In genomic region chr17:56262645-56263094, GRCm38 (mm10) we compare ENCODE assay signal across 22 mouse cellular contexts. TPM values are rescaled to one million over a fixed set of nuclear protein-coding genes. Genes with fewer than 3 reads are reported as not detected.
DNase-seq lines count a peak whose midpoint lies in the region; ATAC-seq and TF ChIP-seq lines count a peak whose summit lies in the region.
"Had no signal": no experiment of that assay in that cellular context is flagged by ENCODE, and none has a peak within 500 bp of the region (broad histone marks: within the 10 kb centered on the region; RNA-seq: fewer than 3 reads in every experiment).

No protein-coding gene starts in this region.

- no peak for DNase-seq in forebrain, embryonic 14.5 days (ENCODE audit: low spot score)
- peak; percentile 26 for DNase-seq in midbrain, embryonic 11.5 days (ENCODE audit: low spot score, missing footprints)
- no peak for DNase-seq in midbrain, embryonic 10.5 days (ENCODE audit: low spot score)
- no peak for DNase-seq in ovary, postnatal 36 days (ENCODE audit: low spot score)
- DNase-seq: adrenal gland, postnatal 25 days; cerebellum, adult 8-10 months; layer of hippocampus, postnatal 36 days; lung, embryonic 14.5 days had no signal

- H3ac ChIP-seq in myocyte (ENCODE audit: control insufficient read depth, insufficient read length): no peak overlapping the region

- H3K4me3 ChIP-seq in forebrain, embryonic 13.5 days: no peak overlapping the region
- H3K4me3 ChIP-seq in forebrain, embryonic 14.5 days (ENCODE audit: low read depth, low read length): no peak overlapping the region
- no peak overlapping the region for H3K4me3 ChIP-seq in midbrain, embryonic 11.5 days (ENCODE audit: low read depth, low read length)
- no peak overlapping the region for H3K4me3 ChIP-seq in midbrain, embryonic 10.5 days
- H3K4me3 ChIP-seq in heart, embryonic 14.5 days (ENCODE audit: control insufficient read depth in 1 of 2, insufficient read depth in 1 of 2, low read depth in 1 of 2, low read length in 2 of 2): no peak overlapping the region
- H3K4me3 ChIP-seq in myocyte: no peak overlapping the region
- H3K4me3 ChIP-seq: forebrain, embryonic 12.5 days had no signal

- peaks cover 45% of the 10 kb centered on the region for H3K4me1 ChIP-seq in forebrain, embryonic 13.5 days
- H3K4me1 ChIP-seq in forebrain, embryonic 14.5 days (ENCODE audit: control insufficient read depth, insufficient read depth, low read length): peaks cover under 1% of the 10 kb centered on the region
- H3K4me1 ChIP-seq in midbrain, embryonic 11.5 days (ENCODE audit: control insufficient read depth, insufficient read depth, low read length): peaks cover 1% of the 10 kb centered on the region
- H3K4me1 ChIP-seq in midbrain, embryonic 10.5 days: peaks cover 41% of the 10 kb centered on the region
- peaks cover 45 to 58% of the 10 kb centered on the region in 2 experiments for H3K4me1 ChIP-seq in heart, embryonic 14.5 days (ENCODE audit: control insufficient read depth in 2 of 2, insufficient read depth in 2 of 2, low read length in 2 of 2)

- peaks cover 64% of the 10 kb centered on the region for H3K36me3 ChIP-seq in forebrain, embryonic 13.5 days (ENCODE audit: poor library complexity, severe bottlenecking)
- H3K36me3 ChIP-seq in forebrain, embryonic 14.5 days (ENCODE audit: control insufficient read depth, insufficient read depth, low read length): peaks cover 63% of the 10 kb centered on the region
- peaks cover 9% of the 10 kb centered on the region; the same call in 1 of the 2 replicates for H3K36me3 ChIP-seq in midbrain, embryonic 11.5 days (ENCODE audit: control insufficient read depth, insufficient read depth, low read length)
- peaks cover 65% of the 10 kb centered on the region for H3K36me3 ChIP-seq in midbrain, embryonic 10.5 days
- peaks cover 56% of the 10 kb centered on the region for H3K36me3 ChIP-seq in heart, embryonic 14.5 days (ENCODE audit: control insufficient read depth, insufficient read depth, low read length)
- H3K36me3 ChIP-seq in myocyte (ENCODE audit: control insufficient read depth, insufficient read depth): peaks cover 7% of the 10 kb centered on the region

- no peak for TF ChIP-seq POLR2A in myocyte (IDR thresholded peaks at IDR 0.05; ENCODE audit: insufficient read length, low read depth)

- peaks cover 34% of the 10 kb centered on the region for H3K79me2 ChIP-seq in myocyte (ENCODE audit: control insufficient read depth, insufficient read depth)

- no peaks in the 10 kb centered on the region for H3K9me3 ChIP-seq in forebrain, embryonic 13.5 days (replicated peaks)
- H3K9me3 ChIP-seq in forebrain, embryonic 14.5 days (replicated peaks; ENCODE audit: control insufficient read depth, low read length): no peaks in the 10 kb centered on the region
- H3K9me3 ChIP-seq in midbrain, embryonic 11.5 days (ENCODE audit: control insufficient read depth, low read length): no peaks in the 10 kb centered on the region
- no peaks in the 10 kb centered on the region for H3K9me3 ChIP-seq in midbrain, embryonic 10.5 days (replicated peaks)
- H3K9me3 ChIP-seq in heart, embryonic 14.5 days (ENCODE audit: control insufficient read depth, low read length): no peaks in the 10 kb centered on the region
- H3K9me3 ChIP-seq: forebrain, embryonic 12.5 days had no signal

- 85% methylated on average over 3 of the region's 3 CpGs for WGBS in forebrain, embryonic 13.5 days
- 90% methylated on average over 3 of the region's 3 CpGs for WGBS in forebrain, embryonic 14.5 days
- 86% methylated on average over 3 of the region's 3 CpGs for WGBS in midbrain, embryonic 11.5 days
- 86% methylated on average over 3 of the region's 3 CpGs for WGBS in midbrain, embryonic 10.5 days
- WGBS in heart, embryonic 14.5 days: 25% methylated on average over 3 of the region's 3 CpGs

- ATAC-seq in forebrain, embryonic 13.5 days: no peak
- no peak for ATAC-seq in forebrain, embryonic 14.5 days
- ATAC-seq in midbrain, embryonic 11.5 days (ENCODE audit: low FRiP score): no peak
- no peak for ATAC-seq in heart, embryonic 14.5 days (ENCODE audit: insufficient number of reproducible peaks, insufficient read depth, low FRiP score, low read depth)
- ATAC-seq in megakaryocyte, adult 5-6 weeks (ENCODE audit: poor library complexity, severe bottlenecking): no peak
- ATAC-seq: hindbrain, embryonic 16.5 days had no signal

- H3K27me3 ChIP-seq in forebrain, embryonic 13.5 days: no peaks in the 10 kb centered on the region
- H3K27me3 ChIP-seq in forebrain, embryonic 14.5 days (replicated peaks; ENCODE audit: control insufficient read depth, insufficient read depth, low read length): no peaks in the 10 kb centered on the region
- no peaks in the 10 kb centered on the region for H3K27me3 ChIP-seq in midbrain, embryonic 11.5 days (ENCODE audit: control insufficient read depth, insufficient read depth, low read length)
- no peaks in the 10 kb centered on the region for H3K27me3 ChIP-seq in midbrain, embryonic 10.5 days (ENCODE audit: low read depth, poor library complexity, severe bottlenecking)
- no peaks in the 10 kb centered on the region for H3K27me3 ChIP-seq in heart, embryonic 14.5 days (ENCODE audit: control insufficient read depth, insufficient read depth, low read length)
- no peaks in the 10 kb centered on the region for H3K27me3 ChIP-seq in myocyte (ENCODE audit: control insufficient read depth, insufficient read depth, insufficient read length)
- H3K27me3 ChIP-seq: forebrain, embryonic 12.5 days had no signal

- H3K9ac ChIP-seq in forebrain, embryonic 13.5 days: peak overlapping the region; percentile 37; the same call in 1 of the 2 replicates
- H3K9ac ChIP-seq in forebrain, embryonic 14.5 days (ENCODE audit: low read length): no peak overlapping the region
- no peak overlapping the region for H3K9ac ChIP-seq in midbrain, embryonic 11.5 days (ENCODE audit: low read length)
- peak overlapping the region; percentile 62 for H3K9ac ChIP-seq in heart, embryonic 14.5 days (ENCODE audit: low read length)
- H3K9ac ChIP-seq: forebrain, embryonic 12.5 days; lung, embryonic 14.5 days had no signal

- H3K27ac ChIP-seq in forebrain, embryonic 13.5 days: no peak overlapping the region
- H3K27ac ChIP-seq in forebrain, embryonic 14.5 days (ENCODE audit: low read depth, low read length): no peak overlapping the region
- no peak overlapping the region for H3K27ac ChIP-seq in midbrain, embryonic 11.5 days (ENCODE audit: low read depth, low read length)
- no peak overlapping the region for H3K27ac ChIP-seq in midbrain, embryonic 10.5 days (replicated peaks)
- peak overlapping the region; percentile 85 to 87 for H3K27ac ChIP-seq in heart, embryonic 14.5 days (replicated peaks in 1 of 2; ENCODE audit: control insufficient read depth in 1 of 2, insufficient read depth in 1 of 2, low read depth in 2 of 2, low read length in 2 of 2)
- H3K27ac ChIP-seq: forebrain, embryonic 12.5 days; macrophage had no signal

- H3K4me2 ChIP-seq in forebrain, embryonic 13.5 days: no peak overlapping the region
- no peak overlapping the region for H3K4me2 ChIP-seq in forebrain, embryonic 14.5 days (ENCODE audit: low read length)
- no peak overlapping the region for H3K4me2 ChIP-seq in midbrain, embryonic 11.5 days
- peak overlapping the region; percentile 44 for H3K4me2 ChIP-seq in heart, embryonic 14.5 days (ENCODE audit: low read length)
- peak overlapping the region; percentile 56 for H3K4me2 ChIP-seq in myocyte (ENCODE audit: low read depth)
- H3K4me2 ChIP-seq: forebrain, embryonic 12.5 days; lung, embryonic 14.5 days had no signal

RNA-seq across cellular contexts. Expression of gene Fem1a, which starts 6.1 kb away (rescaled TPM):
- polyA plus RNA-seq in forebrain, embryonic 13.5 days (2015; fragmentation: Nextera tagmentation; extraction: Ambion mirVana): 16.5 and 19.3 TPM in 2 replicates
- polyA plus RNA-seq in forebrain, embryonic 14.5 days (2014; fragmentation: Nextera tagmentation; extraction: Ambion mirVana): 18.0 and 22.0 TPM in 2 replicates
- 12.6 and 12.7 TPM in 2 replicates for polyA plus RNA-seq in midbrain, embryonic 11.5 days (2014; fragmentation: Nextera tagmentation; extraction: Ambion mirVana)
- 11.7 and 15.1 TPM in 2 replicates for polyA plus RNA-seq in midbrain, embryonic 10.5 days (2016; fragmentation: Nextera tagmentation; extraction: Ambion mirVana)
- polyA plus RNA-seq in heart, embryonic 14.5 days (2014; fragmentation: Nextera tagmentation; extraction: Ambion mirVana): 23.6 and 25.9 TPM in 2 replicates
- 43.6 TPM for polyA plus RNA-seq in myocyte (2012; fragmentation: generic; extraction: Trizol)
- 10.2 and 11.8 TPM in 2 replicates for total RNA-seq in megakaryocyte, adult 5-6 weeks (2015)
- 15.7 and 16.9 TPM in 2 replicates for total RNA-seq in megakaryocyte, adult 5-6 weeks (2017)

RNA-seq across cellular contexts. Expression of gene Ticam1, which starts 13.9 kb away (rescaled TPM):
- 1.4 and 1.6 TPM in 2 replicates for polyA plus RNA-seq in forebrain, embryonic 13.5 days (2015; fragmentation: Nextera tagmentation; extraction: Ambion mirVana)
- 1.5 and 2.2 TPM in 2 replicates for polyA plus RNA-seq in forebrain, embryonic 14.5 days (2014; fragmentation: Nextera tagmentation; extraction: Ambion mirVana)
- polyA plus RNA-seq in midbrain, embryonic 11.5 days (2014; fragmentation: Nextera tagmentation; extraction: Ambion mirVana): 1.7 and 2.6 TPM in 2 replicates
- polyA plus RNA-seq in midbrain, embryonic 10.5 days (2016; fragmentation: Nextera tagmentation; extraction: Ambion mirVana): 2.4 and 3.1 TPM in 2 replicates
- polyA plus RNA-seq in heart, embryonic 14.5 days (2014; fragmentation: Nextera tagmentation; extraction: Ambion mirVana): 9.2 and 9.3 TPM in 2 replicates
- polyA plus RNA-seq in myocyte (2012; fragmentation: generic; extraction: Trizol): 9.1 TPM
- 14.3 and 15.0 TPM in 2 replicates for total RNA-seq in megakaryocyte, adult 5-6 weeks (2015)
- 6.0 and 6.1 TPM in 2 replicates for total RNA-seq in megakaryocyte, adult 5-6 weeks (2017)

RNA-seq across cellular contexts. Expression of gene Plin3, which starts 30.0 kb away (rescaled TPM):
- 18.3 and 21.8 TPM in 2 replicates for polyA plus RNA-seq in forebrain, embryonic 13.5 days (2015; fragmentation: Nextera tagmentation; extraction: Ambion mirVana)
- polyA plus RNA-seq in forebrain, embryonic 14.5 days (2014; fragmentation: Nextera tagmentation; extraction: Ambion mirVana): 15.3 and 17.8 TPM in 2 replicates
- 27.5 and 34.0 TPM in 2 replicates for polyA plus RNA-seq in midbrain, embryonic 11.5 days (2014; fragmentation: Nextera tagmentation; extraction: Ambion mirVana)
- polyA plus RNA-seq in midbrain, embryonic 10.5 days (2016; fragmentation: Nextera tagmentation; extraction: Ambion mirVana): 59.5 and 70.0 TPM in 2 replicates
- polyA plus RNA-seq in heart, embryonic 14.5 days (2014; fragmentation: Nextera tagmentation; extraction: Ambion mirVana): 66.4 and 70.9 TPM in 2 replicates
- 44.8 TPM for polyA plus RNA-seq in myocyte (2012; fragmentation: generic; extraction: Trizol)
- total RNA-seq in megakaryocyte, adult 5-6 weeks (2015): 7.1 and 9.1 TPM in 2 replicates
- total RNA-seq in megakaryocyte, adult 5-6 weeks (2017): 28.3 and 29.2 TPM in 2 replicates

RNA-seq across cellular contexts. Expression of gene Arrdc5, which starts 37.4 kb away (rescaled TPM):
- not detected in 2 replicates for polyA plus RNA-seq in forebrain, embryonic 13.5 days (2015; fragmentation: Nextera tagmentation; extraction: Ambion mirVana)
- not detected in 2 replicates for polyA plus RNA-seq in forebrain, embryonic 14.5 days (2014; fragmentation: Nextera tagmentation; extraction: Ambion mirVana)
- polyA plus RNA-seq in midbrain, embryonic 11.5 days (2014; fragmentation: Nextera tagmentation; extraction: Ambion mirVana): not detected in 2 replicates
- not detected in 2 replicates for polyA plus RNA-seq in midbrain, embryonic 10.5 days (2016; fragmentation: Nextera tagmentation; extraction: Ambion mirVana)
- polyA plus RNA-seq in heart, embryonic 14.5 days (2014; fragmentation: Nextera tagmentation; extraction: Ambion mirVana): not detected in 2 replicates
- not detected for polyA plus RNA-seq in myocyte (2012; fragmentation: generic; extraction: Trizol)
- total RNA-seq in megakaryocyte, adult 5-6 weeks (2015): not detected in 2 replicates
- total RNA-seq in megakaryocyte, adult 5-6 weeks (2017): not detected in 2 replicates
- total RNA-seq: adrenal gland, postnatal 25 days; gastrocnemius, postnatal 36 days; layer of hippocampus, postnatal 36 days; midbrain, postnatal 0 days had no signal
- polyA plus RNA-seq: cortical plate, adult 2 months; forebrain, embryonic 12.5 days; hindbrain, embryonic 16.5 days; kidney, embryonic 14.5 days; large intestine, adult 2 months; limb, embryonic 11.5 days; lung, embryonic 14.5 days; macrophage; midbrain, postnatal 0 days; neural tube, embryonic 14.5 days had no signal

RNA-seq across cellular contexts. Expression of gene Uhrf1, which starts 40.5 kb away (rescaled TPM):
- polyA plus RNA-seq in forebrain, embryonic 13.5 days (2015; fragmentation: Nextera tagmentation; extraction: Ambion mirVana): 119 and 138 TPM in 2 replicates
- 38.9 and 47.4 TPM in 2 replicates for polyA plus RNA-seq in forebrain, embryonic 14.5 days (2014; fragmentation: Nextera tagmentation; extraction: Ambion mirVana)
- 123 and 138 TPM in 2 replicates for polyA plus RNA-seq in midbrain, embryonic 11.5 days (2014; fragmentation: Nextera tagmentation; extraction: Ambion mirVana)
- 291 and 321 TPM in 2 replicates for polyA plus RNA-seq in midbrain, embryonic 10.5 days (2016; fragmentation: Nextera tagmentation; extraction: Ambion mirVana)
- 42.8 and 44.6 TPM in 2 replicates for polyA plus RNA-seq in heart, embryonic 14.5 days (2014; fragmentation: Nextera tagmentation; extraction: Ambion mirVana)
- 18.4 TPM for polyA plus RNA-seq in myocyte (2012; fragmentation: generic; extraction: Trizol)
- 39.3 and 52.3 TPM in 2 replicates for total RNA-seq in megakaryocyte, adult 5-6 weeks (2015)
- 83.7 and 101 TPM in 2 replicates for total RNA-seq in megakaryocyte, adult 5-6 weeks (2017)

Comparison
In these comparisons a context has a peak if more than half of its experiments do, and no peak if none do; other contexts are left out.
1. H3K9ac ChIP-seq: peak in forebrain, embryonic 13.5 days (single experiment) and heart, embryonic 14.5 days (single experiment); none in forebrain, embryonic 14.5 days (single experiment) and midbrain, embryonic 11.5 days (single experiment).
2. H3K27ac ChIP-seq: peak in heart, embryonic 14.5 days (2 of 2); none in forebrain, embryonic 13.5 days (single experiment), forebrain, embryonic 14.5 days (single experiment), midbrain, embryonic 11.5 days (single experiment) and midbrain, embryonic 10.5 days (single experiment).
3. H3K4me2 ChIP-seq: peak in heart, embryonic 14.5 days (single experiment) and myocyte (single experiment); none in forebrain, embryonic 13.5 days (single experiment), forebrain, embryonic 14.5 days (single experiment) and midbrain, embryonic 11.5 days (single experiment).